Mouse (Mus musculus) stomach, embryonic 16.5 days (tissue): ENCODE data around the gene Cxcl2. TPM values are rescaled to one million over a fixed set of nuclear protein-coding genes. Genes with fewer than 3 reads are reported as not detected.

ENCODE experiments used
- ATAC-seq: fragments of 200-750 bp; cut with Nextera tagmentation; 2 replicates; pipeline ENCODE4 v1.8.0; 2017; ENCODE audit warnings: moderate number of reproducible peaks, moderate TSS enrichment; ENCODE audit not compliant: insufficient read depth, low FRiP score
- H3K27ac ChIP-seq: fragments of 300-500 bp; sonication (generic); 2 replicates; pipeline ENCODE4 v1.5.1; 2014; ENCODE audit warnings: low read length
- H3K27me3 ChIP-seq: fragments of 300-500 bp; sonication (generic); 2 replicates; pipeline ENCODE4 v1.6.1; 2014; ENCODE audit warnings: low read length, control low read depth, mixed read lengths; ENCODE audit not compliant: control insufficient read depth, insufficient read depth
- H3K36me3 ChIP-seq: fragments of 300-500 bp; sonication (generic); 2 replicates; pipeline ENCODE4 v1.6.1; 2014; ENCODE audit warnings: low read length; ENCODE audit not compliant: control insufficient read depth, insufficient read depth
- H3K4me1 ChIP-seq: fragments of 300-500 bp; sonication (generic); 2 replicates; pipeline ENCODE4 v1.6.1; 2014; ENCODE audit warnings: low read length, control low read depth, mixed read lengths; ENCODE audit not compliant: control insufficient read depth, insufficient read depth
- H3K4me2 ChIP-seq: fragments of 300-500 bp; sonication (generic); 2 replicates; pipeline ENCODE4 v1.6.1; 2014; ENCODE audit warnings: low read depth, low read length, mixed read lengths
- H3K4me3 ChIP-seq: fragments of 300-500 bp; sonication (generic); replicated peaks from 2 replicates; pipeline ENCODE4 v1.5.1; 2014; ENCODE audit warnings: mild to moderate bottlenecking, low read length
- H3K9ac ChIP-seq: fragments of 300-500 bp; sonication (generic); 2 replicates; pipeline ENCODE4 v1.6.1; 2014; ENCODE audit warnings: low read length
- H3K9me3 ChIP-seq: fragments of 300-500 bp; sonication (generic); replicated peaks from 2 replicates; pipeline ENCODE4 v1.6.1; 2016; ENCODE audit warnings: low read length, control low read depth; ENCODE audit not compliant: control insufficient read depth
- WGBS: fragments of 180-500 bp; shearing (Covaris S2); extraction: QIAGEN DNeasy Blood & Tissue Kit; methylation state at CpG from one replicate; pipeline ENCODE4 v1.1.7; 2014; 5-methylcytosine and 5-hydroxymethylcytosine counted together
- polyA plus RNA-seq: library from polyadenylated mRNA; unstranded; fragments of >200 nt; fragmentation: Nextera tagmentation; extraction: Ambion mirVana; gene quantifications from 2 replicates; pipeline ENCODE4 v1.2.1, GENCODE M21; 2015

The Cxcl2 gene
- polyA plus RNA-seq, result not detected in 2 replicates

DNA sequence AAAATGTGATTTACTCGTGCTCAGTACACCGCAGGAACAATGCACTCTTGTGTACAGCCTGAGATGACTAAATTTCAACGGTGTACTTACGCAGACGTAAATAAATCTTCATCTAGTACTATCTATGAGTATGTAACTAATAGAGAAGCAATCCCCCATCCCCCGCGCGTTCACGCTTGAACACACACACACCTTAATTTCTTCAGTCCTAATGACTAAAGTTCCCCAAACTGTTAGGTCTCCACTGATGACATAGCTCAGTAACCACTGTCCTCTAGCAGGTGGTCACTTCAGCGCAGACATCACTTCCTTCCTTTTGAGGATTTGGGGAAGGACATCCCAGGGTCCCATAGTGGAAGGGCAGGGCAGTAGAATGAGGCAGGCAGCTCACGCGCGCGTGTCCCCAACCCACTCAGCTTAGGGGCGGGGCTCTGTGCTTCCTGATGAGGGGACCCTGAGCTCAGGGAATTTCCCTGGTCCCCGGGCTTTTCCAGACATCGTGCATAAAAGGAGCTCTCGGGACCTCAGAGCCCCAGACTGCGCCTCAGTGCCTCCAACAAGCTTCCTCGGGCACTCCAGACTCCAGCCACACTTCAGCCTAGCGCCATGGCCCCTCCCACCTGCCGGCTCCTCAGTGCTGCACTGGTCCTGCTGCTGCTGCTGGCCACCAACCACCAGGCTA, at the start of gene Cxcl2:
TSS of gene Cxcl2 (plus strand) at position 533 of the 682 bp plus-strand sequence.
- 9% methylated on average over 22 of the region's 22 CpGs for WGBS
- Histone ChIP-seq H3K4me3 (peak within 1 kb of the TSS; percentile 37), H3K27ac (no peak within 1 kb of the TSS), H3K4me1 (peaks cover 10% of the 10 kb centered on the region; the same call in 1 of the 2 replicates), H3K4me2 (peak within 1 kb of the TSS; percentile 61), H3K9ac (peak within 1 kb of the TSS; percentile 39; the same call in 1 of the 2 replicates), H3K9me3 (no peaks in the 10 kb centered on the region), H3K27me3 (peaks cover 4% of the 10 kb centered on the region; the same call in 1 of the 2 replicates), H3K36me3 (no peaks in the 10 kb centered on the region)
- peak; percentile 58; the same call in 1 of the 2 replicates for ATAC-seq

GRCm38 (mm10) chr5:90855308-90856230, 48.1 kb upstream of the Cxcl2 start:
- H3K9me3 ChIP-seq, result no peaks in the 10 kb centered on the region
- no peak overlapping the region for H3K4me3 ChIP-seq
- no peak overlapping the region for H3K4me2 ChIP-seq
- no peaks in the 10 kb centered on the region for H3K27me3 ChIP-seq
- no peaks in the 10 kb centered on the region for H3K4me1 ChIP-seq
- H3K36me3 ChIP-seq, result no peaks in the 10 kb centered on the region
- no peak overlapping the region for H3K9ac ChIP-seq
- H3K27ac ChIP-seq, result no peak overlapping the region
- no peak for ATAC-seq
- WGBS, result 60% methylated on average over 7 of the region's 7 CpGs

GRCm38 (mm10) chr5:90857463-90857862, 46.2 kb upstream of the Cxcl2 start:
- Histone ChIP-seq H3K9ac (no peak overlapping the region), H3K36me3 (no peaks in the 10 kb centered on the region), H3K4me2 (no peak overlapping the region), H3K27me3 (no peaks in the 10 kb centered on the region), H3K9me3 (no peaks in the 10 kb centered on the region), H3K4me3 (no peak overlapping the region), H3K27ac (no peak overlapping the region), H3K4me1 (no peaks in the 10 kb centered on the region)
- 72% methylated on average over 5 of the region's 5 CpGs for WGBS
- ATAC-seq, result no peak

- Histone ChIP-seq H3K27ac (no peak overlapping the region), H3K36me3 (no peaks in the 10 kb centered on the region), H3K9me3 (no peaks in the 10 kb centered on the region), H3K4me1 (no peaks in the 10 kb centered on the region), H3K27me3 (no peaks in the 10 kb centered on the region), H3K4me2 (no peak overlapping the region), H3K9ac (no peak overlapping the region), H3K4me3 (no peak overlapping the region)
- 61% methylated on average over 2 of the region's 2 CpGs for WGBS
- no peak for ATAC-seq
These were observed 45.2 kb upstream of the Cxcl2 start for GRCm38 (mm10) chr5:90858429-90858828.

DNA sequence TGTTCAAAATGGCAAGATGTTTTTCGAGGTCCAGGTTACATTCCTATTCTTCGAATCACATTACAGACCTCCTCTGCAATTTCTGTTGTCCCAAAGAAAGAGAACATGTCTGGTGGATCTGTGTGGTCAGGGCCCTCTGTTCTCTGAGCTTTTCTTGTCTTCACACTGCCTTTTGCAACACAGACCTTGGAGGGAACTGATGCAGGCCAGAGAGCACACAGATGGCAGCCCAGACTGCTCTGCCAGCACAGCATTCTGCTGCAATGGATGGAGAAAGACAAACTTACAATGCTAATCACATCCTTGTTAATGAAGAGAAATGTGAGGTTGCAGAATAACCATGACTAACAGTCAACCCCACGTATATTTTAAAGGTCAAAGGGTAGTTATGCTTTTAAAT, 44.6 kb upstream of the Cxcl2 start:
- H3K9ac ChIP-seq, result no peak overlapping the region
- WGBS, result 78% methylated on average over 3 of the region's 3 CpGs
- ATAC-seq, result no peak
- no peak overlapping the region for H3K27ac ChIP-seq
- no peaks in the 10 kb centered on the region for H3K36me3 ChIP-seq
- no peaks in the 10 kb centered on the region for H3K27me3 ChIP-seq
- no peak overlapping the region for H3K4me2 ChIP-seq
- no peak overlapping the region for H3K4me3 ChIP-seq
- no peaks in the 10 kb centered on the region for H3K9me3 ChIP-seq
- H3K4me1 ChIP-seq, result no peaks in the 10 kb centered on the region

DNA sequence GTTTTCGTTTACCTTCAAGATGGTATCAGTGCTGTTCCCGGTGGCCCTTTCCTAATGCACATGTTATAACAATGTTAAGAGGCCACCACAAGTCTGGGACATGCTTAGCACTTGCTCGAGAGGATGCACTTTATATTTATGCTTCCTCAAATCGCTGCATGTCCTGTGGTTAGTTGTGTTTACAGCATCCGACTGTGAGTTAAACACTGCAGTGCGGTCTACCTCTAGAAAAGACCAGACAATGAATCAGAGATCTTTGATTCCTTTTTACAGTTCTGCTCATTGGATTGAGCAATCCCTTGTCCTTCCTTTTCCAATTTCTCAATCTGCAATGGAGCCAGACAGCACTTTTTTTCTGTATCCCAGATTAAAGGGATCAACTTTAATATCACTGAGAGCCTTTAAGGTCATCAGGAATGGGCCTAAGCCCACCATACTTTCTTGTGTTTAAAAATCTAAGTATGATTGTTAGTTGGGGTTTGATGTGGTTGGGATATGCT, 41.7 kb upstream of the Cxcl2 start:
- WGBS, result 64% methylated on average over 6 of the region's 6 CpGs

GRCm38 (mm10) chr5:90866770-90867169, 36.9 kb upstream of the Cxcl2 start:
- Histone ChIP-seq H3K9ac (no peak overlapping the region), H3K4me2 (no peak overlapping the region), H3K36me3 (no peaks in the 10 kb centered on the region), H3K27me3 (no peaks in the 10 kb centered on the region), H3K4me1 (no peaks in the 10 kb centered on the region), H3K9me3 (no peaks in the 10 kb centered on the region), H3K27ac (no peak overlapping the region), H3K4me3 (no peak overlapping the region)
- ATAC-seq, result no peak

More for the DNA sequence above, 41.7 kb upstream of the Cxcl2 start:
- Histone ChIP-seq H3K4me1 (no peaks in the 10 kb centered on the region), H3K9ac (no peak overlapping the region), H3K27ac (no peak overlapping the region), H3K36me3 (no peaks in the 10 kb centered on the region), H3K27me3 (no peaks in the 10 kb centered on the region), H3K9me3 (no peaks in the 10 kb centered on the region), H3K4me2 (no peak overlapping the region), H3K4me3 (no peak overlapping the region)
- ATAC-seq, result no peak

DNA sequence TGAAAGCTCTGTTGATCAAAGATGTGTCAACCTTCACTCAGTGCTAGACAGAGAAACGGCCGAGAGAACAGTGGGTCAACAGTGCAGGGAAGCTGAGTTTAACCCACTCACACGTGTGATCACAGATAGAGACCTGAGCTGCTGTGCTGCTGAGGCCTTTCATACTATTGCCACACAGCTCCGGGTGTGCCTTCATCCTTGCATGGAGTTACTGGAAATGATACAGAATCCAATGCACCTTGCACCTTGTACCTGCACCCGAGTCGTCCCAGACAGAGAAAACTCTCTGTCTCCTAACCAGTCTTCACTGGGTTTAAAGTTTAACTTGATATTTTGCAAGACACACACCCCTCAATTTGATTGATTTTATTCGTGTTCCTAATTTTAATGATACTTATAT, 31.3 kb upstream of the Cxcl2 start:
- WGBS, result 61% methylated on average over 7 of the region's 7 CpGs
- no peak for ATAC-seq

DNA sequence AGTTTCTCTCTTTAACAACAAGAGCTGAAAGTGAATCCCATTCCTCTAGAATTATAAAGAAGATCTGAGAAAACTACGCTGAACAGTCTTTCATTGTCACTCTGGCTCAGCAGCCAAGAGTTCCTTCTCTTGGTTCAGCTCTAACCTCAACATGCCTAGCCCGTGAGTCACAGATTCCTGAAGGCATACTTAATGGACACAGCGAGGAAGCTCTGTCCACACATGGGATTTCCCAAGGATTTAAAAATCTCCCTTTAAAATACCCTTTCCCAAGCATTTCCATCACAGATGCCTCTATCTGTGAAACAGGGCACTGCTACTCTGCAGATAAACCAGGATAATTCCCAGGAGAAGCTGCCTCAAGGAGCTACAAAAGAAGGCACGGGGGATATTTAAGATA, 27.6 kb upstream of the Cxcl2 start:
- H3K4me1 ChIP-seq, result no peaks in the 10 kb centered on the region
- no peak overlapping the region for H3K4me2 ChIP-seq
- no peaks in the 10 kb centered on the region for H3K36me3 ChIP-seq
- peak; percentile 72; the same call in 1 of the 2 replicates for ATAC-seq
- no peak overlapping the region for H3K4me3 ChIP-seq
- H3K27ac ChIP-seq, result peak overlapping the region; percentile 28; the same call in 1 of the 2 replicates
- WGBS, result 48% methylated on average over 4 of the region's 4 CpGs
- H3K27me3 ChIP-seq, result no peaks in the 10 kb centered on the region
- H3K9me3 ChIP-seq, result no peaks in the 10 kb centered on the region
- H3K9ac ChIP-seq, result no peak overlapping the region

More for the DNA sequence above, 31.3 kb upstream of the Cxcl2 start:
- H3K27ac ChIP-seq, result no peak overlapping the region
- no peaks in the 10 kb centered on the region for H3K4me1 ChIP-seq
- H3K4me2 ChIP-seq, result no peak overlapping the region
- H3K9ac ChIP-seq, result no peak overlapping the region
- no peaks in the 10 kb centered on the region for H3K27me3 ChIP-seq
- H3K4me3 ChIP-seq, result no peak overlapping the region
- H3K36me3 ChIP-seq, result no peaks in the 10 kb centered on the region
- no peaks in the 10 kb centered on the region for H3K9me3 ChIP-seq
